Mouse (Mus musculus) liver, adult 2 months (tissue): ENCODE data around the gene Ugp2. TPM values are rescaled to one million over a fixed set of nuclear protein-coding genes. Genes with fewer than 3 reads are reported as not detected.
A peak's percentile ranks its signal among the peaks of the same experiment; 100 is the strongest.

Experiments
- DNase-seq: peaks from one replicate; pipeline ENCODE4 v3.0.0-alpha.2; 2011; ENCODE audit warnings: low read depth, low spot score; ENCODE audit errors: extremely low read depth
- H3K27ac ChIP-seq: fragments of 200-500 bp; replicated peaks from 2 replicates; pipeline ENCODE4 v1.5.1; 2012; ENCODE audit warnings: low read depth, mild to moderate bottlenecking, control low read depth, inconsistent platforms, low read length; ENCODE audit not compliant: insufficient read depth
- H3K27me3 ChIP-seq: fragments of 200-500 bp; 2 replicates; pipeline ENCODE4 v1.6.1; 2012; ENCODE audit warnings: mild to moderate bottlenecking, moderate library complexity, low read length, inconsistent platforms; ENCODE audit not compliant: control insufficient read depth, insufficient read depth
- H3K36me3 ChIP-seq: fragments of 200-500 bp; 2 replicates; pipeline ENCODE4 v1.6.1; 2012; ENCODE audit warnings: low read length, inconsistent platforms; ENCODE audit not compliant: control insufficient read depth, insufficient read depth
- H3K4me1 ChIP-seq: fragments of 200-500 bp; 2 replicates; pipeline ENCODE4 v1.6.1; 2011; ENCODE audit warnings: low read length; ENCODE audit not compliant: control insufficient read depth, insufficient read depth
- H3K4me3 ChIP-seq: fragments of 200-500 bp; 2 replicates; pipeline ENCODE4 v1.5.1; 2011; ENCODE audit warnings: low read depth, mild to moderate bottlenecking, control low read depth, low read length, moderate library complexity; ENCODE audit not compliant: insufficient read depth
- H3K79me2 ChIP-seq: fragments of 200-500 bp; 2 replicates; pipeline ENCODE4 v1.6.1; 2012; ENCODE audit warnings: inconsistent platforms, mild to moderate bottlenecking, low read length, moderate library complexity; ENCODE audit not compliant: control insufficient read depth, insufficient read depth
- H3K9ac ChIP-seq: fragments of 200-500 bp; 2 replicates; pipeline ENCODE4 v1.6.1; 2012; ENCODE audit warnings: low read depth, mild to moderate bottlenecking, control low read depth, inconsistent platforms, low read length
- CTCF ChIP-seq: fragments of 200-500 bp; IDR thresholded peaks from 2 replicates; pipeline ENCODE4 v1.5.1; 2011; ENCODE audit warnings: low read depth, low read length, control low read depth
- POLR2A ChIP-seq: fragments of 200-500 bp; IDR thresholded peaks from 2 replicates; pipeline ENCODE4 v1.6.1; 2011; ENCODE audit warnings: low read length, control low read depth; ENCODE audit not compliant: insufficient read depth; ENCODE audit errors: extremely low read depth
- WGBS: fragments of 180-500 bp; shearing (Covaris S2); methylation state at CpG from one replicate; pipeline ENCODE4 v1.1.7; 2018; 5-methylcytosine and 5-hydroxymethylcytosine counted together
- polyA plus RNA-seq: library from polyadenylated mRNA; depleted of rRNA; stranded (reverse); fragments of >200 nt; gene quantifications from 2 replicates; pipeline ENCODE4 v1.2.3, GENCODE M21; 2012
- total RNA-seq: library from RNA; depleted of rRNA; stranded (reverse); fragments of >200 nt; gene quantifications from 2 replicates; pipeline ENCODE4 v1.2.3, GENCODE M21; 2014

Ugp2 gene
- total and polyA plus RNA-seq, 2 experiments, result 26.4 to 425 TPM

- H3K27me3 ChIP-seq, result no peaks in the 10 kb centered on the region
- no peak for TF ChIP-seq POLR2A
- no peaks in the 10 kb centered on the region for H3K79me2 ChIP-seq
- WGBS, result 16% methylated on average over 5 of the region's 5 CpGs
- DNase-seq, result peak; percentile 97
- no peak overlapping the region for H3K4me3 ChIP-seq
- peak overlapping the region; percentile 67 for H3K27ac ChIP-seq
- no peak overlapping the region for H3K9ac ChIP-seq
- no peaks in the 10 kb centered on the region for H3K36me3 ChIP-seq
- H3K4me1 ChIP-seq, result peaks cover 21% of the 10 kb centered on the region
These were observed 31.7 kb upstream of the Ugp2 start for GRCm38 (mm10) chr11:21402481-21403254.

GRCm38 (mm10) chr11:21401248-21401647 is 30.2 kb upstream of the Ugp2 start:
- no peak for DNase-seq
- Histone ChIP-seq H3K9ac (no peak overlapping the region), H3K27ac (no peak overlapping the region), H3K4me1 (peaks cover 17% of the 10 kb centered on the region), H3K27me3 (no peaks in the 10 kb centered on the region), H3K36me3 (no peaks in the 10 kb centered on the region), H3K79me2 (no peaks in the 10 kb centered on the region), H3K4me3 (no peak overlapping the region)
- 81% methylated on average over 2 of the region's 2 CpGs for WGBS
- TF ChIP-seq CTCF, result no peak
- no peak for TF ChIP-seq POLR2A

- no peak for TF ChIP-seq POLR2A
- TF ChIP-seq CTCF, result no peak
- Histone ChIP-seq H3K4me1 (peaks cover 16% of the 10 kb centered on the region), H3K79me2 (no peaks in the 10 kb centered on the region), H3K27me3 (no peaks in the 10 kb centered on the region; the same call in 1 of the 2 replicates), H3K4me3 (no peak overlapping the region), H3K9ac (peak overlapping the region; percentile 45; the same call in 1 of the 2 replicates), H3K27ac (peak overlapping the region; percentile 41), H3K36me3 (no peaks in the 10 kb centered on the region)
- peak; percentile 38 for DNase-seq
- WGBS, result 71% methylated on average over 5 of the region's 5 CpGs
These were observed 28.2 kb upstream of the Ugp2 start for GRCm38 (mm10) chr11:21399186-21399681.

- H3K27ac ChIP-seq, result no peak overlapping the region
- H3K79me2 ChIP-seq, result no peaks in the 10 kb centered on the region
- TF ChIP-seq POLR2A (no peak), CTCF (no peak)
- H3K36me3 ChIP-seq, result no peaks in the 10 kb centered on the region
- H3K9ac ChIP-seq, result no peak overlapping the region
- H3K27me3 ChIP-seq, result no peaks in the 10 kb centered on the region; the same call in 1 of the 2 replicates
- 20% methylated on average over 7 of the region's 7 CpGs for WGBS
- no peak overlapping the region for H3K4me3 ChIP-seq
- DNase-seq, result peak; percentile 97
- peaks cover 12% of the 10 kb centered on the region for H3K4me1 ChIP-seq
These were observed 27.5 kb upstream of the Ugp2 start for GRCm38 (mm10) chr11:21398464-21398863.

GRCm38 (mm10) chr11:21386790-21387189 is 15.8 kb upstream of the Ugp2 start:
- peak; percentile 60 for DNase-seq
- Histone ChIP-seq H3K36me3 (no peaks in the 10 kb centered on the region), H3K27me3 (no peaks in the 10 kb centered on the region), H3K4me1 (0 out of 2 replicates have a peak, but pooled peaks cover 1% of the 10 kb centered on the region), H3K9ac (no peak overlapping the region), H3K27ac (no peak overlapping the region), H3K79me2 (no peaks in the 10 kb centered on the region), H3K4me3 (no peak overlapping the region)
- WGBS, result 23% methylated on average over 4 of the region's 4 CpGs
- TF ChIP-seq CTCF, result no peak

GRCm38 (mm10) chr11:21374096-21374495 is 3.1 kb upstream of the Ugp2 start:
- DNase-seq, result peak; percentile 88
- WGBS, result 37% methylated on average over 3 of the region's 3 CpGs
- TF ChIP-seq POLR2A, result no peak
- no peak for TF ChIP-seq CTCF
- H3K27me3 ChIP-seq, result no peaks in the 10 kb centered on the region
- no peak overlapping the region for H3K4me3 ChIP-seq
- H3K36me3 ChIP-seq, result no peaks in the 10 kb centered on the region
- H3K9ac ChIP-seq, result no peak overlapping the region
- H3K79me2 ChIP-seq, result peaks cover 4% of the 10 kb centered on the region; the same call in 1 of the 2 replicates
- no peaks in the 10 kb centered on the region; the same call in 1 of the 2 replicates for H3K4me1 ChIP-seq
- H3K27ac ChIP-seq, result no peak overlapping the region
